Comparison of ENCODE assay signal across 12 mouse cellular contexts in genomic region chr12:5425276-5425675, GRCm38 (mm10).
"Had no signal": no experiment of that assay in that cellular context is flagged by ENCODE, and none has a peak within 500 bp of the region (broad histone marks: within the 10 kb centered on the region; RNA-seq: fewer than 3 reads in every experiment).

No protein-coding gene starts in this region.

- DNase-seq: retina, postnatal 1 day; right cerebral cortex, adult 18-20 months; right cerebral cortex, postnatal 14 days; right cerebral cortex, postnatal 25 days; right cerebral cortex, postnatal 4 days; spleen, adult 18-20 months; thymus, adult 18-20 months; thymus, adult 2 months; thymus, postnatal 14 days; thymus, postnatal 25 days; thymus, postnatal 36 days; thymus, postnatal 4 days had no signal
